Mouse (Mus musculus): Measurements from ENCODE around the gene 4933428G20Rik. TPM values are rescaled to one million over a fixed set of nuclear protein-coding genes. Genes with fewer than 3 reads are reported as not detected.

4933428G20Rik gene
- polyA plus RNA-seq, 1 experiment from 2014 or later = 0.59 TPM

- WGBS = 26% methylated on average over 16 of the region's 16 CpGs
- DNase-seq (ENCODE audit: low spot score) = peak; percentile 87
- H3K27ac ChIP-seq = no peak overlapping the region
Observed at GRCm38 (mm10) chr11:97489589-97490324, 10.4 kb downstream of the 4933428G20Rik start.

GRCm38 (mm10) chr11:97487656-97488055 is 12.5 kb downstream of the 4933428G20Rik start:
- no peaks in the 10 kb centered on the region for H3K9me3 ChIP-seq
- H3K4me1 ChIP-seq (replicated peaks) = peaks cover 15% of the 10 kb centered on the region
- H3K27ac ChIP-seq = no peak overlapping the region
- H3K27me3 ChIP-seq (ENCODE audit: insufficient read depth, poor library complexity, severe bottlenecking) = 0 out of 2 replicates have a peak, but pooled peaks cover 19% of the 10 kb centered on the region
- peaks cover 39% of the 10 kb centered on the region for H3K36me3 ChIP-seq
- no peak overlapping the region for H3K4me3 ChIP-seq
- DNase-seq (ENCODE audit: low spot score) = no peak
- 73% methylated on average over 3 of the region's 3 CpGs for WGBS

More at GRCm38 (mm10) chr11:97489589-97490324, 10.4 kb downstream of the 4933428G20Rik start:
- Histone ChIP-seq H3K4me1 (replicated peaks) (peaks cover 15% of the 10 kb centered on the region), H3K9me3 (no peaks in the 10 kb centered on the region), H3K27me3 (ENCODE audit: insufficient read depth, poor library complexity, severe bottlenecking) (0 out of 2 replicates have a peak, but pooled peaks cover 20% of the 10 kb centered on the region), H3K4me3 (0 out of 2 replicates have a peak overlapping the region, but pooled peaks have one; percentile 13), H3K36me3 (peaks cover 41% of the 10 kb centered on the region)

- no peaks in the 10 kb centered on the region for H3K9me3 ChIP-seq
- peaks cover 7% of the 10 kb centered on the region; the same call in 1 of the 2 replicates for H3K4me1 ChIP-seq (replicated peaks)
- H3K4me3 ChIP-seq = no peak overlapping the region
- no peak for DNase-seq (ENCODE audit: low spot score)
- 86% methylated on average over 8 of the region's 8 CpGs for WGBS
- no peak overlapping the region for H3K27ac ChIP-seq
- 0 out of 2 replicates have a peak, but pooled peaks cover 3% of the 10 kb centered on the region for H3K27me3 ChIP-seq (ENCODE audit: insufficient read depth, poor library complexity, severe bottlenecking)
- peaks cover 27% of the 10 kb centered on the region for H3K36me3 ChIP-seq
Observed at GRCm38 (mm10) chr11:97485661-97486060, 14.5 kb downstream of the 4933428G20Rik start.

- H3K36me3 ChIP-seq = peaks cover 50% of the 10 kb centered on the region
- H3K27me3 ChIP-seq (ENCODE audit: insufficient read depth, poor library complexity, severe bottlenecking) = no peaks in the 10 kb centered on the region
- no peak overlapping the region for H3K4me3 ChIP-seq
- DNase-seq (ENCODE audit: low spot score) = no peak
- H3K27ac ChIP-seq = no peak overlapping the region
- 91% methylated on average over 8 of the region's 8 CpGs for WGBS
- H3K9me3 ChIP-seq = no peaks in the 10 kb centered on the region
- H3K4me1 ChIP-seq (replicated peaks) = peaks cover 12% of the 10 kb centered on the region; the same call in 1 of the 2 replicates
Observed at GRCm38 (mm10) chr11:97479824-97480223, 20.3 kb downstream of the 4933428G20Rik start.

- DNase-seq (ENCODE audit: low spot score) = no peak
- H3K27ac ChIP-seq = no peak overlapping the region
- 91% methylated on average over 10 of the region's 10 CpGs for WGBS
- H3K27me3 ChIP-seq (ENCODE audit: insufficient read depth, poor library complexity, severe bottlenecking) = no peaks in the 10 kb centered on the region
- H3K4me3 ChIP-seq = no peak overlapping the region
- H3K4me1 ChIP-seq (replicated peaks) = peaks cover 12% of the 10 kb centered on the region; the same call in 1 of the 2 replicates
- H3K9me3 ChIP-seq = no peaks in the 10 kb centered on the region
- H3K36me3 ChIP-seq = peaks cover 45% of the 10 kb centered on the region
Observed at GRCm38 (mm10) chr11:97479085-97479484, 21.1 kb downstream of the 4933428G20Rik start.

GRCm38 (mm10) chr11:97478345-97478744 is 21.8 kb downstream of the 4933428G20Rik start:
- no peaks in the 10 kb centered on the region for H3K27me3 ChIP-seq (ENCODE audit: insufficient read depth, poor library complexity, severe bottlenecking)
- H3K36me3 ChIP-seq = peaks cover 45% of the 10 kb centered on the region
- DNase-seq (ENCODE audit: low spot score) = no peak
- 87% methylated on average over 6 of the region's 6 CpGs for WGBS
- H3K27ac ChIP-seq = no peak overlapping the region
- peaks cover 12% of the 10 kb centered on the region; the same call in 1 of the 2 replicates for H3K4me1 ChIP-seq (replicated peaks)
- no peak overlapping the region for H3K4me3 ChIP-seq
- H3K9me3 ChIP-seq = no peaks in the 10 kb centered on the region

- Histone ChIP-seq H3K27ac (no peak overlapping the region), H3K4me3 (no peak overlapping the region; the same call in 1 of the 2 replicates), H3K4me1 (replicated peaks) (peaks cover 12% of the 10 kb centered on the region; the same call in 1 of the 2 replicates), H3K27me3 (ENCODE audit: insufficient read depth, poor library complexity, severe bottlenecking) (no peaks in the 10 kb centered on the region), H3K9me3 (no peaks in the 10 kb centered on the region), H3K36me3 (peaks cover 42% of the 10 kb centered on the region)
- 72% methylated on average over 7 of the region's 7 CpGs for WGBS
- DNase-seq (ENCODE audit: low spot score) = no peak
Observed at GRCm38 (mm10) chr11:97477431-97477830, 22.7 kb downstream of the 4933428G20Rik start.

GRCm38 (mm10) chr11:97476334-97477095 is 23.6 kb downstream of the 4933428G20Rik start:
- Histone ChIP-seq H3K4me1 (replicated peaks) (peaks cover 12% of the 10 kb centered on the region; the same call in 1 of the 2 replicates), H3K4me3 (no peak overlapping the region), H3K27ac (peak overlapping the region; percentile 72; the same call in 1 of the 2 replicates), H3K27me3 (ENCODE audit: insufficient read depth, poor library complexity, severe bottlenecking) (no peaks in the 10 kb centered on the region), H3K9me3 (no peaks in the 10 kb centered on the region), H3K36me3 (peaks cover 46% of the 10 kb centered on the region)
- peak; percentile 75 for DNase-seq (ENCODE audit: low spot score)
- 65% methylated on average over 8 of the region's 8 CpGs for WGBS

GRCm38 (mm10) chr11:97471276-97471675 is 28.9 kb downstream of the 4933428G20Rik start:
- Histone ChIP-seq H3K4me3 (no peak overlapping the region), H3K36me3 (peaks cover 54% of the 10 kb centered on the region), H3K9me3 (no peaks in the 10 kb centered on the region), H3K27me3 (ENCODE audit: insufficient read depth, poor library complexity, severe bottlenecking) (0 out of 2 replicates have a peak, but pooled peaks cover 7% of the 10 kb centered on the region), H3K27ac (no peak overlapping the region), H3K4me1 (replicated peaks) (peaks cover 12% of the 10 kb centered on the region; the same call in 1 of the 2 replicates)
- no peak for DNase-seq (ENCODE audit: low spot score)
- 81% methylated on average over 6 of the region's 6 CpGs for WGBS

- WGBS = 90% methylated on average over 7 of the region's 7 CpGs
- no peak overlapping the region for H3K27ac ChIP-seq
- H3K4me3 ChIP-seq = no peak overlapping the region
- DNase-seq (ENCODE audit: low spot score) = no peak
- peaks cover 14% of the 10 kb centered on the region for H3K27me3 ChIP-seq (ENCODE audit: insufficient read depth, poor library complexity, severe bottlenecking)
- peaks cover 13% of the 10 kb centered on the region for H3K4me1 ChIP-seq (replicated peaks)
- no peaks in the 10 kb centered on the region for H3K9me3 ChIP-seq
- H3K36me3 ChIP-seq = peaks cover 53% of the 10 kb centered on the region
Observed at GRCm38 (mm10) chr11:97469828-97470227, 30.3 kb downstream of the 4933428G20Rik start.

- H3K4me3 ChIP-seq = no peak overlapping the region
- DNase-seq (ENCODE audit: low spot score) = peak; percentile 81
Observed at GRCm38 (mm10) chr11:97468639-97469287, 31.4 kb downstream of the 4933428G20Rik start.

GRCm38 (mm10) chr11:97466444-97467160 is 33.5 kb downstream of the 4933428G20Rik start:
- Histone ChIP-seq H3K9me3 (no peaks in the 10 kb centered on the region), H3K27me3 (ENCODE audit: insufficient read depth, poor library complexity, severe bottlenecking) (peaks cover 47% of the 10 kb centered on the region), H3K27ac (no peak overlapping the region), H3K36me3 (peaks cover 77% of the 10 kb centered on the region), H3K4me1 (replicated peaks) (peaks cover 23% of the 10 kb centered on the region), H3K4me3 (no peak overlapping the region)
- no peak for DNase-seq (ENCODE audit: low spot score)
- WGBS = 78% methylated on average over 10 of the region's 10 CpGs

More at GRCm38 (mm10) chr11:97468639-97469287, 31.4 kb downstream of the 4933428G20Rik start:
- no peak overlapping the region for H3K27ac ChIP-seq
- H3K9me3 ChIP-seq = no peaks in the 10 kb centered on the region
- H3K4me1 ChIP-seq (replicated peaks) = peaks cover 15% of the 10 kb centered on the region
- peaks cover 25% of the 10 kb centered on the region for H3K27me3 ChIP-seq (ENCODE audit: insufficient read depth, poor library complexity, severe bottlenecking)
- peaks cover 63% of the 10 kb centered on the region for H3K36me3 ChIP-seq
- 49% methylated on average over 14 of the region's 14 CpGs for WGBS
